Mouse (Mus musculus): ENCODE measurements around the gene Rcvrn.

The Rcvrn gene

DNA sequence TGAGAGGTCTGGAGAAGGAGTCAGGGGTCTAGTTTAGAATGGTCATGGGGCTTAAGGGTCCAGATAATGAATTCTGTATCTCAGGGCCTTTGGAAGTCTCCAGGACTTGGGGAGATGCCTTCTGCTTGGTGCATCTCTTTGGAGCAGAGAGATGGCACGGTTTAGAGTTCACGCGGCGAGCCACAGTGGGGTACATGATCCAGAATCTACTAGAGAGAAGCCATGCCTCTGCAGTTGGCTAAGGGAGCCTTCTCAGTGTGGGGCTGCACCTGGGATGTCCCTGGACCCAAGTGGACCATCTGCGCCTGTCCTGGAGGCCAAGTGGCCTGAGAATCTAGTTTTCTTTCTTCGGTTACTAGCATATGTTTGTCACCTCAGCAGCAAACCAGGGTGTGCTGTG is 25.1 kb upstream of the Rcvrn start:
- DNase-seq: no peak

DNA sequence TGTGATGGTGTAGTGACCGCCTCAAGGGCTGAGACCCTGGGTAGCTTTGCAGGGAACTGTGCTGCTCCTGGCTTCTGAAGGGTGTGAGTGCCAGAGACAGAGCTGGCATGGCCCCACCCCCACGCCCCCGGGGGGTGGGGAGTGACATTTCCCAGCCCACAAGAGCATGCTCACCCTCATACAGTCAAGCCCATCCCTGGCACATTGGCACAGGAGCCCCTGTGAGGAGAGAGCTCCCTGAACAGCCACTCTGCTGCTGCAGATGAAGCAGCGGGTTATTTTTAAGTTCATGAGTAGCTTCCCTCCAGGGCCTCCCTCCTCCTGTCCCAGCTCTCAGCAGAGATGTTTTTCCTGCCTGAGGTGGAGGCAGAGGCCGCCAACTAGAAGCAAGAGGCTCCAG is 23.0 kb upstream of the Rcvrn start:
- DNase-seq: no peak

DNA sequence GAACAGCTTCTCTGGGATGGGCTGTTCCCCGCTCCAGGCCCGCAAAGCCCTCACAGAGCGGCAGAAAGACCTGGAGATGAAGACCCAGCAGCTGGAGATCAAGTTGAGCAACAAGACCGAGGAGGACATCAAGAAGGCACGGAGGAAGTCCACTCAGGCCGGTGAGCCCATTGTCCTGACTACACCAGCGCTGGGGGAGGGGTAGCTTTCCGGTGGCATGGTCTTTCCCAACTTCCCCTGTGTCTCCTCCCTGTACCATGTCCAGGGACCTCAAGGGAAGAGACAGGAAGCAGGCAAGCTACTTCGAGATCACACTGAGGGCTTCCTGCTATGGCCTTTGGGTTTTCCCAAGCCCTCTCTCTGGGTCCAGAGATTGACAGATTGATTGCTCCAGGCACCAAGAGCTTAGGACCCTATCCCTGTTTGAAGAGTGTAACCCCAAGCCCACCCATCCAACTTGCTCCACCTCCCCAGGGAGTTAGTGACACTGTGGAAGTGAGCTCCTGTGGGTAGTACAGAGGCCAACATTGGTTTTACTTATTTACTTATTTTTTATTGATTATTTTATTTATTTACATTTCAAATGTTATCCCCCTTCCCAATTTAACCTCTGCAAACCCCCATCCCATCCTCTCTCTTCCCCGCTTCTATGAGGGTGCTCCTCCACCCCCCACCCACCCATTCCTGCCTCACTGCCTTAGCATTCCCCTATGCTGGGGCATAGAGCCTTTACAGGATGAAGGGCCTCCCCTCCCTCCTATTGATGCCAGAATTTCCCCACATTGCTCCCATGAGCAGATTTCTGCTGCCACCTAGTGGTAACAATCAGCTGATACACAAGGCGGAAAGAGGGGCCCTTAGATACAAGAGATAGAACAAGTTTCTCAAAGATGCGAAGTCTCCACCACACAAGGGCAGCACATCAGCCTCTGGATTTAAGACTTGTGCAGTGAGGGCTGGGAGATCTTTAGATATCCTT is 19.3 kb upstream of the Rcvrn start:
- DNase-seq: peak; percentile 63 to 65

DNA sequence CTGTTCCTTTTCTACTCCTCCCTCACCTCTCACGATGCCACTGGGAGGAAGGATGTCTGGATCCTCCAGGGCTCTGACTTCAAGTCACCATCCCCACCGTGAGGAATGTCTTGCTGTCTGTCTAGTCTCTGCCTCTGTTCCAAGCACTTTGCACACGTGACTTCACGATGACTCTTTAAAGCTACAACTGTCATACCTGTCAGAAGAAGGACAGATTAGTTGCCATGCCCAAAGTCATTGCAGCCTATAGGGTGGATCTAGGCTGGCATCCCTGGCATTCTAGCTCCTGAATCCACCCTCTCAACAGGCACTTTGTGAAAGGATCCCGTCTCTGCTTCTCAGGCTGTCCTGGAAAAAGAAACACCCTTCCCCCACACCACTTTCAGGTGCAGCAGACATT is 15.8 kb upstream of the Rcvrn start:
- no peak for DNase-seq

DNA sequence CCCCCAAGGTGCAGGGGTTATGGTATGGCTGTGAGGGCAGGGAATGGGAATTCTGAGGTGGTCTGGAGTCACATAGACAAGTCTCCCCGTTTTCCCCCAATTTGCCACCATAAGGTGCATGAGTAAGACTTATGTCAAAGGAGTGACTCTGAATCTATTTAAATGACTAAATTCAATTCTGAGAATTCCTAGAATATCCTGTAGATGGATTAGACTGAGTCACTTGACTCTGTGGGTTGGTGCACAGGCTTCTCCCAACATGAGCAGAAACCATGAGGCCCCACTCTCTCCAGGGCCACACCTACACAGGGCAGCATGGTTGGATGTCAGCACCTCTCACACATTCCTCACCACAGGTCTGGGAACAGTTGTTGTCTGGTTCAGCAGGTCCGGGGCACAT is 15.2 kb upstream of the Rcvrn start:
- DNase-seq: no peak

DNA sequence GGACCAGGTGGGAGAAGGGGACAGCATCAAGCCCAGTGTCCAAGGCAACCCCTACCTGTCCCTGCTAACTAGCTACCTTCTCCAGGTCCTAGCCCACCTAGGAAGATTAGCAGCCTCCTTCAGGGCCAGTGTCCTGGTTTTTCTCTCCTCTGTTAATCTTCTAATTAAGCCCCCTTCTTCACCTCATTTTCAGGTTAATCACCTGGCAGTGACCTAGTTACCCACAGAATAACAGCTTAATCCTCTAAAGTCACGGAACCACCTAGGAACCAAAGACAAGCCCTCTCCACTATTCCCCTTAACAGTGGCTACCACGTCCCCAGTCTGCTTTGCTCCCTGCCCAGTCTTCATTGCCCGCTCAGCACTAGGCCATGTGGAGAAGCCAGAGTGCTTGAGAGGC is 13.3 kb upstream of the Rcvrn start:
- DNase-seq: no peak

DNA sequence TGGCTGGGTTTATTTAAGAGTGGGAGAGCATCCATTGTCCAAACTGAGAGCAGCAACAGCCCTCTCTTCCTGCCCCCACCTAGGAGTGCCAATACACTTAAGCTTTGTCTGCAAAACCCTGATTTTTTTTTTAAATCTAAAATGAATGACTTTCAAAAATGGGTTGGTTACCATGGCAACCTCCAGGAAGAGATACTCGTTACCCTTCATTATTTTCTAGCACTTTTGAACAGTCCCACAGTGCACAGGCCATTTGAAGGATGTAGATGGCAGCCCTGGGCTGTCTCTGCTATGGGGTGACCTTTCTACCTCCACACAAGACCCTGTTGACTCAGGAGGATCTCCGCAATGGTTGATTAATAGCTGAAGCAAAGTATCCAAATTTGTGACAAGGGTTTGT is 9.0 kb upstream of the Rcvrn start:
- DNase-seq: no peak

DNA sequence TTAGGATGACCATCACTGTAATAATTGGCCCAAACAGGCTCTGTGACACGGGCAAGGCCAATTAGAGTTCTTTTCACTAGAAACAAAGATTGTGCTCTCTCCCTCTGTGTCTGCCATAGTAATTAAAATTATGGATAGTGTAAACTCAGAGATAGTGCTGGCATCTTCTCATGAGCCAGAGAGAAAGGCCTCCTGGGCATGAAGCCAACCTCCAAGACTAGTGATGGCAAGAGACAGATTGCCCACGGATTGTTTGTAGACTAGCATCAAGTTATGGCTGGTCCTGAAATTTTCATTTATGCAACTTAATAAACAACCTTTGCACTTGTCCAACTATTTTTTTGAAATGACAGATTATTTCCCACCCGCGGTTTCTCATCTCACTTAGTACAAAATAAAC is 17.9 kb downstream of the Rcvrn start:
- DNase-seq: no peak

DNA sequence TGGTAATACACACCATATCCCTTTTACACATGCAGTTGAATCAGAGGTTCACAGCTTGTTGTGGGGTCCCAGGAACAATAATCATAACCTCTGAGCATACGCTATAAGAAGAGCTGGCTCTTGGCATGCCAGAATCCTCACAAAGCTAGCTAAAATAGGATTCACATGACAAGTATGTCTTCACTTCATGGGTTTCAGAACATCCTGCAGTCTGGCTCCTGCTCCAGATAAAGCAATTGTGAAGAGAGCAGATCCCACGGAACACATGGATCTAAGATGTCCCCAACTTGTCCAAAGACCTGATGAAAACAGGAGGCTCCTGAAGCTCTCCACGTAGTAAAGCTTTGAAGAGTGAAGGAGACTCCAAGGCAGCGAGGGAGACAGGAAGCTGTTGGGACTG is 20.3 kb downstream of the Rcvrn start:
- DNase-seq: no peak

DNA sequence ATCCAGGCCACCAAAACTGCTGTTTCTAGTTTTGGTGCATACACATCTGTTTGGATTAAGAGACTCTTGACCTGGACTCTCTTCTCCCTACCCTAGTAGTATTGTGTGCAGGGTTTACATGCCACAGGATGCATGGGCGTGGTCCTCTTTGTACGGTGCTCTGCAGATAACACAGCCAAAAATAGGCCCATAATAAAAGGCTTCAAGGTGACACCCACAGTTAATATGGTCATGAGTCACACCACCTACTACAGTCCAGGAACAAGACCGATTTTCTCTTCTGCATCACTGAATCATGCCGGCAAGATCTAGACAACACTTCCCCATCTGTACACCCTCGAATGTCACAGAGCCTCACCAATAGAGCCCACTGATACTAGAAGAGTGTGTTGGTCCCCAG is 26.4 kb downstream of the Rcvrn start:
- DNase-seq: no peak

DNA sequence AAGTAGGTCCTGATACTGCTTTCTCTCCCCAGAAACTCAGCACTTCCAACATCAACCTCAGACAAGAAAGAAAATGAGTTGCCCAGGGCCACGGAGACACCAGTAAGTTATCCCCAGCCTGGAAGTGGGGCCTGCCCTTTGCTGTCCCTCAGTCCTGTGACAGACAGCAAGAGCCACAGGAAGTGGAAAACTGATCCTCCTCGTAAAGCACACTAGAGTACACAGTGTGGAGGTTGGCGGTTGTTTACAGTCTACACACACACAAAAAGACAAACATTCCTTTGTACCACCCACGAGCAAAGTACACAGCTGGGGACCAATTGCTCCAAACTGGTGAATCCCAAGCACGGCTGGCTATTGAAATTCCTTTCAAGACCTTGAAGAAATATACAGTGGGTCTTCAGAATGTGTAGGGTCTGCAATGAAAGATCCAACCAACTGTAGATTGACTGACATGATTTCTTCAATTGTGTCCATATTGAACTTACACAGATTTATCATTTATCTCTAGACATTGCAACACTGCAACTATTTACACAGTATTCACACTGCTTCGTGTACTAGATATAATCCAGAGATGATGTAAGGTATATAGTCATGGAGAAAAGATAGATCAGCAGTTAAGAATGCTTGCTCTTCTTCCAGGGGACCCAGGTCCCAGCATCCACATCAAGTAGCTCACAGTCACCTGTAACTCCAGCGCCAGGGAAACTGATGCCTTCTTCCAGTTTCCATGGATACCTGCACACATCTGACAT is 27.5 kb downstream of the Rcvrn start:
- DNase-seq: no peak

DNA sequence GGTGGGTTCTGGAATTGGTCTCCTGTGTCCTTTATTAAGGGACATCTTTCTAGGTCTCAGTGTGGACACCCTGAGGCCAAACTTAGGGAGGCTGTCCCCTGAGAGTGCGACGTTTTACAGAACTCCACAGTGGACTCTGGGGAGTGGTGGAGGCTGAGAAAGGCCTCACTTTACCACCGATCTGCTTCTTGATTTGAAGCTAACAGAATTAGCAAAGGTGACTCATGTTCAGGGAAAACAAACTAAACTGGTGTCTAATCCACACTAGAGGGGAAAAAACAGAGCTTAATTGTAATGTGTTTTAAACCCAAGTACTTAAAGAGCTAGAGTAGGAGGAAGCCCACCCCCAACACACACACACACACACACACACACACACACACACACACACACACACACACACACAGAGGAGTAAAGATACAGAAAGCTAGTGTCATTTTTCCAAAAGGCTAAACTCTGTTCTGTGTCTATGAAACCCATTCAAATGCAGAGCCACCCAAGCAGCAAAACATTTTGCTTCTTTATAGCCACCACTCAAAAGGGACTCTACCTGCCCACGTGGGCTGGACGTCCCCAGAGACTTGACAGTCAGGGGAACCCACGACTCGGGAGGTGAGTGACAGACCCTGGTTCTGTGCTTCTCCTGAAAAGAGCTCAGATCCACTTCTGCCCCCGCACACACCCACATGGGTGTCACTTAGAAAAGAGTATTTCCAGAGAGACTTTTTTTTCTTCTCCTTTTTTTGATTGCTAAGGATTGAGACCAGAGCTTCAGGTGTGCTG is 28.3 kb downstream of the Rcvrn start:
- no peak for DNase-seq

DNA sequence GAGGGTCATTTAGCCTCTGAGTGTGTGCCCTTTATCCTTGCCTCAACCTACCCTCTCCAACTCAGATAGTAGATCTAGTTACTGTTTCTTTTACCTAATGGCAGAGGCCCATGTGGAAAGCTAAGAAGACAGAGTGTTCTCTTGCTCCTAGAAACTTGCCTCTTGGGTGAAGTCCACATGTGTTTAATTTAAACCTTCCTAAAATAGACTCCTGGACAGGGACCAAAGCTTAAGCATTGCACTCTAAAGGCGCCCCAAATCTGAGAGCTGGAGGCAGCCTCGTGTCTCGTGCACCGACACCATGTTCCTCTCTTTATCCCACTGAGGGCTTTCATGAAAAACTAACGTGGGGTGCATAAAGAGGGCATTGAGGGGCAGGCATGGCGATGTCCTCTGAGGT is 32.0 kb downstream of the Rcvrn start:
- DNase-seq: no peak

DNA sequence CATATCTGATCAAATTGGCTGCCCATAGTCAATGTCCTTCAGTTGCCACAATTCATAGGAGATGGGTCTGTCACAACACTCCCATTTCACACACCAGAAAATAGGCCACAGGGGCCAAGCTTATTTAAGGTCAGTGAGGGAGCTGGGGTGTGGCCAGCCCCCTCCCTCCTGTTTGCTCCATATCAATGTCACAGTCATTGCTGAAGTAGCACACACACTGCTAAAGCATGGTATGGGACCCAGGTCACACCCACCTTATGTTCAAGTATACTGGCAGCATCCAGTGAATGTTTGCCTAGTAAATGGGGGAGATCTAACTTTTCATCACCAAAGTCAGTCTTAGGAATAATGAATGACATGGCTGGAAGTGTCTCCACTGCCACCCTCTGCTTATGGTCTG is 33.6 kb downstream of the Rcvrn start:
- DNase-seq: no peak

DNA sequence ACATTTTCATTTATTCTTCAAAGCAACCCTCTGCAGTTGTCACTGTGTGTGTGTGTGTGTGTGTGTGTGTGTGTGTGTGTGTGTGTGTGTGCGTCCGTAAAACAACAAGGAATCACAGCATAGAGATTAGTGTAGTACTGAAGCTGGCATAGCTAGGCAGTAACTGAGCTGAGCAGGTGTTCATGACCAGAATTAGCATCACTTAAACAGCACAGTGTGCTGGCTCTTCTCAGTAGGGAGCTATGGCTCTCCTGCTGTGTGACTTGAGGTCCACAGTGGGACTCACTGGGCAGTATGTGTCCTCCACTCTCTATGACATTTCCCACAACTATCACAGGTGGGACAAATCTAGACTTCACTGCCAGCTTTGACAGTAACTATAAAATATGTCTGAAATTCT is 35.9 kb downstream of the Rcvrn start:
- DNase-seq: no peak

DNA sequence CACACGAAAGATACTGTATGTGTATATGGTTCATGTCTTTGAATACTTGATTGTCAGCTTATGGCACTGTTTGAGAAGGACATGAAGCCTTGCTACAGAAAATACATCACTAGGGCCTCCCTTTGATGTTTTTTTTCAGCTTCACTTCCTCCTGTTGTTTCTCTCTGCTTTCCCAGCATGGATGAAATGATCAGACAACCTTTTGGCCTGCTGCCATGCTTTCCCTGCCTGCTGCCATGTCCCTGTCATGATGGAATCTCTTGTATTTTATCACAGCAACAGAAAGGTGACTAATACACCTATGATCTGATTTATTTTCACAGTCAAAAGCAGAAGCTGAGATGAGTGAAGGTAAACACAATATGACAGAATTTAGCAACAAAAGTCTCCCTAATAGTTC is 38.6 kb downstream of the Rcvrn start:
- no peak for DNase-seq

DNA sequence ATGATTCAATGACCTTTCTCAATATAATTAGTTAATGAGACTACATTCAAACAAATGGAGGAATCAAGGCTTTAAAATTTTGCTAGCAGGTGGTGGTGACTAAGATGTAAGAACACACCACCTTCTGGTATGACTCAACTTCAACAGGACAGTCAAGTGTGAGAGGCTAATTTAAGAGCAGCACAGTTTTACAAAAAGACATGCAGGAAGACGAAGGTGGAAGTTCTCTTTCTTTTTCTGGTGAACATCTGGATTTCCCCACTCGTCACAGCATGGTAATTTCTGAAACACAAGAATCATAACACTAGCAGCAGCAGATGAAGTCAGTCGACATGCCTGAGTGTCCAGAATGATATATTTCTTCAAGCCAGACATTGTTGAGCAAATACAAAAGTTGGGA is 39.5 kb downstream of the Rcvrn start:
- no peak for DNase-seq

DNA sequence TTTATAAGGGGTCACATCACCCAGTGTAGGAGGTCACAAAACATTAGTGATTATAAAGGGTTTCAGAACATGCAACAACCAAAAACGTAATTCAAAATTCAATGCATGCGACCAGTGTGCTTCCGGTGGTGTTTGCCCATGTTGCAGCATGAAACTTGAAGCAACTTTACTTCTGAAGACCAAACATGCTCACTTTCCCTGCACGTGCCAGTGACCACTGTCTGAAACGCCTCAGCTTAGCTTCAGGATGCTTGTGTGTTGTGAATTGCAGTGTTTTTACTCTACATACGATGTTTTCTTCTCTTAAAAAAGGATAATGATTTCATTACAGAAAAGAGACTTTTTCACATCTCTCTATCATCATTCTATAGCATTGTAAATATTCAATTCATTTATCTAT is 43.2 kb downstream of the Rcvrn start:
- no peak for DNase-seq

DNA sequence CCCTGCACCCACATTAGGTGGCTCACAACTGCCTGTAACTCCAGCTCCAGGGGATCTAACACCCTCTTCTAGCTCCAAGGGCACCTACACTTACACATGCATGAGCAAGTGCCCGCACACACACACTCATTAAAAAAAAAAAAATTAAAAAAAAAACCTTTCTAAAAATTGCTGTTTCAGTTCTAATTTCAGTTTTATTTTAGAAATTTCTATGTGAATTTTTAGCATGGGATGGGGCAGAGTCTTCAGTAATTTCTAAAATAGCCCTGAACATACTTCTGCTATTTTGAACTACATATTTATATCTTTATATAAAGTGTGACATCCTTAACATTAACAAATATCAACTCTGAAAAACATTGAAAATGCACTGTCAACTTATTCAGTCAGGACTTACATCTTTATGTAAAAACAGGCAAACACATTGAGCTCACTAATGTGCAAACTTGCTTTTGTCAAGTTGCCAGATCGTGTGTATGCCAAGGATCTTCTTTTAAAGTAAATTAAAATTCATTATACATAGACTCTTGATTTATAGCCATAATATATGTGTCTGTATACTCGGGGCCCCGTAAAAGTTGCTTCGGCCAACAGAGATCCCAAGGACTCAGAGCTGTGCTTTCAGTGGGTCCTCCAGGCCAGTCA is 43.8 kb downstream of the Rcvrn start:
- no peak for DNase-seq

DNA sequence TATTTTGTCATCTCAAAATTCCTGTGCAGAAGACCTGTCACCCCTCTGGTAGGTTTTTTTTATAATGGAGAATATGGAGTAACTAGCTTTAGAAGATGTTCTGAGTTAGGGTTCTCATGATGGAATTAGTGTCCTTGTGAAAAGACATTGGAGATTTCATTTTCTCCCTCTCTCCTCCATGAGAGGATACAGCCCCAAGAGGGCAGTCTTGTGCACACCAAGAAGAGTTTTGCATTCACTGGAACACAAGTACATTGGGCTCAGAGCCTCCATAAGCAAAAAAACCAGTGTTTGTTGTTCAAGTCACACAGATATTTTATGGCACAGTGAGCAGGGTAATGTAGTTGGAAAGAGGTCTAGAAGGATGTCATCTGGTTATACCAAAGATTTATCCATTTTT is 46.4 kb downstream of the Rcvrn start:
- no peak for DNase-seq

All from kidney, postnatal 25 days (tissue).